In the genomic region with DNA sequence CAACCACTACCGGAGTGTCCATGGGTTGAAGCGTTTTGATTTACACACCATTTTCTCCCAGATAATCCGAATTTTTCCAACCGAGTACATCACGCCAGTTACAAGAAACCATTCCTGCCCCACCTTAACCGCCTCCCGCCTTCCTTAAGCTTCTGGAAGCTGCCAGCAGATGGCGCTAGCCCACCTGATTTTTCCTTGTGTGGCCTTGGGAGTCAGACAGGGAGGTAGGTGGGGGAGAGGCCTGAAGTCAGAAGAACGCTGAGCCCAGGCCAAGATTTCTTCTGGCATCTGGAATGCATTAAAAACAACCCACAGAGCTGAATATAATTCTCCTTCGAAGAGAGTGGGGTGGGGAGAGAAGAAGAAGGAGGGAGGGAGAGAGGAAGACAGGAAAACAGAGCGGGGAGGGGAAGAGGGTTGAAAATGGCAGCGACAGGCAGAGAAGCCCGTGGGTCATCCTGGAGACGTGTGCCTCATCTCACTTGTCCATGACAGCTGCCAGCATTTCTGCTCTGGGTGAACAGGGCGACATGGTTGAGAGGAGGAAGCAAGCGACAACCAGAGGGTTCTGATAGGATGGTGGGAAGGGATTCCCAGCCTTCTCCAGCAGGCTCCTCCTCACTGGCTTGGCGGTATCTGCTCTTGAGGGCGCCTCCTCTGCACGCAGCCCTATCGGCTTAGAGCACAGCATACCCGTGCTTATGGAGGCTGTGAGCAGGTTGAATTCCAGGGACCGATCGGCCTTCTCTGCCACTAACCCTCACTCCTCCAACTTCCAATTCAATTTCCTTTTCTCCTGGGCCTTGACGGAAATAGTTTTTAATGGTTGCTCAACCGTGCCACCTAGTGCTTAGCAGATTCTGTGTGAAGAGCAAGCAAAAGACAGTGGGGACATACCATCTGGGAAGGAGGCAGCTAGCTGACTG, we compare ENCODE assay signal across 8 mouse cellular contexts. TPM values are rescaled to one million over a fixed set of nuclear protein-coding genes. Genes with fewer than 3 reads are reported as not detected.
DNase-seq lines count a peak whose midpoint lies in the region; ATAC-seq and TF ChIP-seq lines count a peak whose summit lies in the region.

No protein-coding gene starts in this region.

- peak; percentile 87 for ATAC-seq in embryonic facial prominence, embryonic 13.5 days (ENCODE audit: insufficient number of reproducible peaks, insufficient read depth, low FRiP score, low TSS enrichment, low read depth)
- peak; percentile 92 for ATAC-seq in kidney, embryonic 14.5 days (ENCODE audit: low FRiP score, low TSS enrichment)
- peak; percentile 90 for ATAC-seq in limb, embryonic 14.5 days (ENCODE audit: low FRiP score, low read depth)
- ATAC-seq in midbrain, postnatal 0 days (ENCODE audit: low FRiP score) = peak; percentile 83
- peak; percentile 82 for ATAC-seq in stomach, embryonic 15.5 days (ENCODE audit: insufficient read depth, low FRiP score, low read depth)

- peak overlapping the region; percentile 34 for H3K4me3 ChIP-seq in embryonic facial prominence, embryonic 13.5 days
- peak overlapping the region; percentile 13 for H3K4me3 ChIP-seq in kidney, embryonic 14.5 days (ENCODE audit: low read length)
- H3K4me3 ChIP-seq in limb, embryonic 14.5 days (replicated peaks; ENCODE audit: low read length) = peak overlapping the region; percentile 29
- H3K4me3 ChIP-seq in midbrain, postnatal 0 days (ENCODE audit: low read depth, low read length) = peak overlapping the region; percentile 26
- peak overlapping the region; percentile 22 for H3K4me3 ChIP-seq in stomach, embryonic 15.5 days (replicated peaks)

- peaks cover 26% of the 10 kb centered on the region for H3K4me1 ChIP-seq in embryonic facial prominence, embryonic 13.5 days
- H3K4me1 ChIP-seq in kidney, embryonic 14.5 days (ENCODE audit: control insufficient read depth, insufficient read depth, low read length) = peaks cover 4% of the 10 kb centered on the region; the same call in 1 of the 2 replicates
- peaks cover 8% of the 10 kb centered on the region for H3K4me1 ChIP-seq in limb, embryonic 14.5 days (ENCODE audit: control insufficient read depth, insufficient read depth, low read length)
- H3K4me1 ChIP-seq in midbrain, postnatal 0 days (ENCODE audit: insufficient read depth, low read length) = peaks cover 3% of the 10 kb centered on the region; the same call in 1 of the 2 replicates
- 0 out of 2 replicates have a peak, but pooled peaks cover 6% of the 10 kb centered on the region for H3K4me1 ChIP-seq in stomach, embryonic 15.5 days

- 0 out of 2 replicates have a peak, but pooled peaks have one; percentile 14 for TF ChIP-seq POLR2A in limb, embryonic 14.5 days (IDR thresholded peaks at IDR 0.05; ENCODE audit: borderline replicate concordance, extremely low read depth, insufficient read depth, insufficient read length)

- peak; percentile 98 for TF ChIP-seq CTCF in midbrain, postnatal 0 days (IDR thresholded peaks at IDR 0.05)

- no peaks in the 10 kb centered on the region; the same call in 1 of the 2 replicates for H3K27me3 ChIP-seq in embryonic facial prominence, embryonic 13.5 days
- no peaks in the 10 kb centered on the region for H3K27me3 ChIP-seq in kidney, embryonic 14.5 days (ENCODE audit: control insufficient read depth, insufficient read depth, low read length)
- H3K27me3 ChIP-seq in limb, embryonic 14.5 days (ENCODE audit: control insufficient read depth, insufficient read depth, low read length) = no peaks in the 10 kb centered on the region
- no peaks in the 10 kb centered on the region for H3K27me3 ChIP-seq in midbrain, postnatal 0 days (ENCODE audit: insufficient read depth, low read length)
- no peaks in the 10 kb centered on the region for H3K27me3 ChIP-seq in stomach, embryonic 15.5 days (replicated peaks)

- peak overlapping the region; percentile 97 for H3K27ac ChIP-seq in embryonic facial prominence, embryonic 13.5 days
- H3K27ac ChIP-seq in kidney, embryonic 14.5 days (ENCODE audit: low read depth, low read length) = peak overlapping the region; percentile 81
- H3K27ac ChIP-seq in limb, embryonic 14.5 days (replicated peaks; ENCODE audit: low read depth, low read length) = peak overlapping the region; percentile 97
- H3K27ac ChIP-seq in midbrain, postnatal 0 days (ENCODE audit: low read depth, low read length) = peak overlapping the region; percentile 65
- peak overlapping the region; percentile 92 for H3K27ac ChIP-seq in stomach, embryonic 15.5 days

- H3K9ac ChIP-seq in embryonic facial prominence, embryonic 13.5 days = peak overlapping the region; percentile 62
- peak overlapping the region; percentile 34; the same call in 1 of the 2 replicates for H3K9ac ChIP-seq in kidney, embryonic 14.5 days (ENCODE audit: low read depth, low read length)
- H3K9ac ChIP-seq in limb, embryonic 14.5 days (ENCODE audit: low read depth, low read length, severe bottlenecking) = peak overlapping the region; percentile 44
- H3K9ac ChIP-seq in midbrain, postnatal 0 days (replicated peaks; ENCODE audit: low read length, poor library complexity, severe bottlenecking) = 0 out of 2 replicates have a peak overlapping the region, but pooled peaks have one; percentile 29
- no peak overlapping the region for H3K9ac ChIP-seq in stomach, embryonic 15.5 days

- peak overlapping the region; percentile 60 for H3K4me2 ChIP-seq in embryonic facial prominence, embryonic 13.5 days
- peak overlapping the region; percentile 40 for H3K4me2 ChIP-seq in kidney, embryonic 14.5 days (replicated peaks; ENCODE audit: low read depth, low read length)
- H3K4me2 ChIP-seq in limb, embryonic 14.5 days (replicated peaks; ENCODE audit: low read depth, low read length, severe bottlenecking) = peak overlapping the region; percentile 62
- H3K4me2 ChIP-seq in midbrain, postnatal 0 days (ENCODE audit: low read depth, low read length, poor library complexity, severe bottlenecking) = peak overlapping the region; percentile 36
- peak overlapping the region; percentile 52 for H3K4me2 ChIP-seq in stomach, embryonic 15.5 days

- peak; percentile 55 to 70 for DNase-seq in spleen, adult 18-20 months
- no peak for DNase-seq in spleen, adult 12 weeks (ENCODE audit: low spot score)
- peak; percentile 92 to 94 for DNase-seq in heart, adult 9 months (ENCODE audit: low spot score in 2 of 2)
- peak; percentile 99 for DNase-seq in limb, embryonic 14.5 days (ENCODE audit: low spot score)
- peak; percentile 97 for DNase-seq in midbrain, postnatal 0 days (ENCODE audit: low spot score)

- no peaks in the 10 kb centered on the region for H3K9me3 ChIP-seq in embryonic facial prominence, embryonic 13.5 days
- no peaks in the 10 kb centered on the region for H3K9me3 ChIP-seq in kidney, embryonic 14.5 days (ENCODE audit: control insufficient read depth, low read length)
- H3K9me3 ChIP-seq in limb, embryonic 14.5 days (ENCODE audit: control insufficient read depth, low read length) = 0 out of 2 replicates have a peak, but pooled peaks cover 7% of the 10 kb centered on the region
- H3K9me3 ChIP-seq in midbrain, postnatal 0 days (ENCODE audit: low read length) = no peaks in the 10 kb centered on the region
- no peaks in the 10 kb centered on the region for H3K9me3 ChIP-seq in stomach, embryonic 15.5 days

- WGBS in embryonic facial prominence, embryonic 13.5 days = 10% methylated on average over 25 of the region's 25 CpGs
- 15% methylated on average over 25 of the region's 25 CpGs for WGBS in kidney, embryonic 14.5 days
- 16% methylated on average over 25 of the region's 25 CpGs for WGBS in limb, embryonic 14.5 days
- 24% methylated on average over 25 of the region's 25 CpGs for WGBS in midbrain, postnatal 0 days
- WGBS in stomach, embryonic 15.5 days = 15% methylated on average over 25 of the region's 25 CpGs

- no peaks in the 10 kb centered on the region for H3K36me3 ChIP-seq in embryonic facial prominence, embryonic 13.5 days
- H3K36me3 ChIP-seq in kidney, embryonic 14.5 days (ENCODE audit: control insufficient read depth, insufficient read depth, low read length) = no peaks in the 10 kb centered on the region
- no peaks in the 10 kb centered on the region for H3K36me3 ChIP-seq in limb, embryonic 14.5 days (ENCODE audit: control insufficient read depth, insufficient read depth, low read length)
- no peaks in the 10 kb centered on the region for H3K36me3 ChIP-seq in midbrain, postnatal 0 days (ENCODE audit: insufficient read depth, low read length)
- no peaks in the 10 kb centered on the region for H3K36me3 ChIP-seq in stomach, embryonic 15.5 days

RNA-seq across cellular contexts. Expression of gene Cdrt4, which starts 29.7 kb away (rescaled TPM):
- polyA plus RNA-seq in embryonic facial prominence, embryonic 13.5 days (2015; fragmentation: Nextera tagmentation; extraction: Ambion mirVana) = 0.41 and 1.2 TPM in 2 replicates
- 0.29 TPM in 1 of 2 replicates, not detected in the other for polyA plus RNA-seq in kidney, embryonic 14.5 days (2014; fragmentation: Nextera tagmentation; extraction: Ambion mirVana)
- 0.52 TPM in 1 of 2 replicates, not detected in the other for polyA plus RNA-seq in limb, embryonic 14.5 days (2012; rRNA removed)
- polyA plus RNA-seq in limb, embryonic 14.5 days (2014; fragmentation: Nextera tagmentation; extraction: Ambion mirVana) = 0.36 and 0.58 TPM in 2 replicates
- total RNA-seq in midbrain, postnatal 0 days (2014; rRNA removed) = not detected in 2 replicates
- polyA plus RNA-seq in midbrain, postnatal 0 days (2015; fragmentation: Nextera tagmentation; extraction: Ambion mirVana) = not detected in 2 replicates
- polyA plus RNA-seq in stomach, embryonic 15.5 days (2015; fragmentation: Nextera tagmentation; extraction: Ambion mirVana) = 0.19 and 0.26 TPM in 2 replicates

RNA-seq across cellular contexts. Expression of gene Tvp23b, which starts 42.1 kb away (rescaled TPM):
- polyA plus RNA-seq in embryonic facial prominence, embryonic 13.5 days (2015; fragmentation: Nextera tagmentation; extraction: Ambion mirVana) = 72.7 and 76.8 TPM in 2 replicates
- 62.1 and 62.9 TPM in 2 replicates for polyA plus RNA-seq in kidney, embryonic 14.5 days (2014; fragmentation: Nextera tagmentation; extraction: Ambion mirVana)
- polyA plus RNA-seq in limb, embryonic 14.5 days (2012; rRNA removed) = 38.2 and 40.1 TPM in 2 replicates
- polyA plus RNA-seq in limb, embryonic 14.5 days (2014; fragmentation: Nextera tagmentation; extraction: Ambion mirVana) = 60.4 and 65.6 TPM in 2 replicates
- 29.5 and 36.6 TPM in 2 replicates for total RNA-seq in midbrain, postnatal 0 days (2014; rRNA removed)
- polyA plus RNA-seq in midbrain, postnatal 0 days (2015; fragmentation: Nextera tagmentation; extraction: Ambion mirVana) = 42.5 and 44.2 TPM in 2 replicates
- polyA plus RNA-seq in stomach, embryonic 15.5 days (2015; fragmentation: Nextera tagmentation; extraction: Ambion mirVana) = 76.7 and 80.1 TPM in 2 replicates
